Mouse (Mus musculus) hindbrain, postnatal 0 days (tissue): ENCODE results near the gene Pbdc1. TPM values are rescaled to one million over a fixed set of nuclear protein-coding genes. Genes with fewer than 3 reads are reported as not detected.
"Not testable (repeated sequence)": the region's sequence is repeated elsewhere in the genome, so short reads cannot be mapped to it uniquely, and the experiment has no call there.

ENCODE experiments used
- ATAC-seq: fragments of 200-750 bp; cut with Nextera tagmentation; 2 replicates; pipeline ENCODE4 v1.8.0; 2017; ENCODE audit warnings: mild to moderate bottlenecking, moderate TSS enrichment, moderate library complexity
- DNase-seq: peaks from one replicate; pipeline ENCODE4 v3.0.0-alpha.2; 2015; ENCODE audit warnings: low spot score
- H3K27ac ChIP-seq: fragments of 300-500 bp; sonication (generic); 2 replicates; pipeline ENCODE4 v1.5.1; 2014; ENCODE audit warnings: mild to moderate bottlenecking
- H3K27me3 ChIP-seq: fragments of 300-500 bp; sonication (generic); 2 replicates; pipeline ENCODE4 v1.6.1; 2014; ENCODE audit warnings: low read length, mixed read lengths; ENCODE audit not compliant: insufficient read depth
- H3K36me3 ChIP-seq: fragments of 300-500 bp; sonication (generic); 2 replicates; pipeline ENCODE4 v1.6.1; 2014; ENCODE audit warnings: low read length, mixed read lengths; ENCODE audit not compliant: insufficient read depth
- H3K4me1 ChIP-seq: fragments of 300-500 bp; sonication (generic); 2 replicates; pipeline ENCODE4 v1.6.1; 2014; ENCODE audit warnings: antibody characterized with exemption, low read length, mixed read lengths; ENCODE audit not compliant: insufficient read depth
- H3K4me2 ChIP-seq: fragments of 300-500 bp; sonication (generic); 2 replicates; pipeline ENCODE4 v1.6.1; 2014; ENCODE audit warnings: low read depth, mild to moderate bottlenecking, low read length, moderate library complexity, mixed read lengths
- H3K4me3 ChIP-seq: fragments of 300-500 bp; sonication (generic); 2 replicates; pipeline ENCODE4 v1.5.1; 2014; ENCODE audit warnings: low read length
- H3K9ac ChIP-seq: fragments of 300-500 bp; sonication (generic); replicated peaks from 2 replicates; pipeline ENCODE4 v1.6.1; 2014; ENCODE audit warnings: mild to moderate bottlenecking, low read length, moderate library complexity, mixed read lengths
- H3K9me3 ChIP-seq: fragments of 300-500 bp; sonication (generic); 2 replicates; pipeline ENCODE4 v1.6.1; 2016; ENCODE audit warnings: low read length, mixed read lengths
- CTCF ChIP-seq: IDR thresholded peaks from 2 replicates; pipeline ENCODE4 v1.5.1; 2016; ENCODE audit warnings: antibody characterized with exemption, control low read depth, low read depth
- WGBS: fragments of 180-500 bp; shearing (Covaris S2); extraction: QIAGEN DNeasy Blood & Tissue Kit; methylation state at CpG from one replicate; pipeline ENCODE4 v1.1.7; 2014; 5-methylcytosine and 5-hydroxymethylcytosine counted together
- polyA plus RNA-seq: library from polyadenylated mRNA; unstranded; fragments of >200 nt; fragmentation: Nextera tagmentation; extraction: Ambion mirVana; gene quantifications from 2 replicates; pipeline ENCODE4 v1.2.1, GENCODE M21; 2015
- total RNA-seq: library from RNA; depleted of rRNA; stranded (reverse); fragments of >200 nt; gene quantifications from 2 replicates; pipeline ENCODE4 v1.2.3, GENCODE M21; 2014; rRNA removed

Pbdc1 gene
- total and polyA plus RNA-seq, 2 experiments from 2014 or later, result 12.8 to 35.7 TPM

- no peak overlapping the region for H3K27ac ChIP-seq
- H3K27me3 ChIP-seq, result no peaks in the 10 kb centered on the region; the same call in 1 of the 2 replicates
- H3K4me1 ChIP-seq, result no peaks in the 10 kb centered on the region
- 19% methylated on average over 2 of the region's 3 CpGs for WGBS
- H3K9ac ChIP-seq, result no peak overlapping the region
- DNase-seq, result peak; percentile 60
- no peak for ATAC-seq
- peak; percentile 44 for TF ChIP-seq CTCF
- no peaks in the 10 kb centered on the region for H3K36me3 ChIP-seq
- no peaks in the 10 kb centered on the region for H3K9me3 ChIP-seq
- H3K4me3 ChIP-seq, result no peak overlapping the region
- H3K4me2 ChIP-seq, result no peak overlapping the region
Measured at GRCm38 (mm10) chrX:105124903-105125302, 45.3 kb downstream of the Pbdc1 start.

GRCm38 (mm10) chrX:105151872-105152461 is 72.4 kb downstream of the Pbdc1 start:
- H3K4me2 ChIP-seq, result peak overlapping the region; percentile 31; the same call in 1 of the 2 replicates
- DNase-seq, result peak; percentile 1
- no peaks in the 10 kb centered on the region for H3K9me3 ChIP-seq
- H3K4me1 ChIP-seq, result no peaks in the 10 kb centered on the region
- peak; percentile 45 for ATAC-seq
- 0 out of 2 replicates have a peak, but pooled peaks cover 3% of the 10 kb centered on the region for H3K27me3 ChIP-seq
- no peaks in the 10 kb centered on the region for H3K36me3 ChIP-seq
- no peak overlapping the region for H3K9ac ChIP-seq
- WGBS, result 45% methylated on average over 25 of the region's 26 CpGs
- no peak overlapping the region for H3K27ac ChIP-seq
- H3K4me3 ChIP-seq, result peak overlapping the region; percentile 8; the same call in 1 of the 2 replicates
- no peak for TF ChIP-seq CTCF

- H3K9me3 ChIP-seq, H3K36me3 ChIP-seq, ATAC-seq, H3K27ac ChIP-seq, H3K4me1 ChIP-seq, H3K9ac ChIP-seq, H3K4me2 ChIP-seq, H3K27me3 ChIP-seq, DNase-seq, H3K4me3 ChIP-seq: not testable (repeated sequence)
- 72% methylated on average over 6 of the region's 6 CpGs for WGBS
Measured at GRCm38 (mm10) chrX:105165007-105165406, 85.5 kb downstream of the Pbdc1 start.

Other genes with a start within 250 kb of the Pbdc1 start
- 21.6 and 30.3 TPM in 2 replicates for gene Magee2, start 222.5 kb upstream of the Pbdc1 start, total RNA-seq
- 24.6 and 26.4 TPM in 2 replicates for gene Magee2, start 222.5 kb upstream of the Pbdc1 start, polyA plus RNA-seq
- gene Magee1, start 40.6 kb downstream of the Pbdc1 start, total RNA-seq, result 237 and 253 TPM in 2 replicates
- 196 and 211 TPM in 2 replicates for gene Magee1, start 40.6 kb downstream of the Pbdc1 start, polyA plus RNA-seq